Mouse (Mus musculus) ovary, adult 18-20 months (tissue): ENCODE measurements around the gene Cdkn2a.

Source experiments
- DNase-seq: peaks from one replicate; pipeline ENCODE4 v3.0.0; 2022; ENCODE audit warnings: low spot score, mixed read lengths

The Cdkn2a gene

GRCm38 (mm10) chr4:89294486-89295440, at the start of gene Cdkn2a:
TSS of gene Cdkn2a (minus strand) at chr4:89294653.
- DNase-seq, result no peak

- no peak for DNase-seq
Observed at GRCm38 (mm10) chr4:89313461-89313860, 19.0 kb upstream of the Cdkn2a start.

GRCm38 (mm10) chr4:89310491-89311254, 16.2 kb upstream of the Cdkn2a start, which contains the start of gene Cdkn2b:
TSS of gene Cdkn2b (minus strand) at chr4:89311039.
- peak; percentile 87 for DNase-seq

- DNase-seq, result no peak
Observed at GRCm38 (mm10) chr4:89309996-89310395, 15.5 kb upstream of the Cdkn2a start.

GRCm38 (mm10) chr4:89308001-89308400, 13.5 kb upstream of the Cdkn2a start:
- no peak for DNase-seq

- no peak for DNase-seq
Observed at GRCm38 (mm10) chr4:89306798-89307365, 12.4 kb upstream of the Cdkn2a start.

GRCm38 (mm10) chr4:89305691-89306090, 11.2 kb upstream of the Cdkn2a start:
- no peak for DNase-seq

- no peak for DNase-seq
Observed at GRCm38 (mm10) chr4:89303281-89303995, 9.0 kb upstream of the Cdkn2a start.

GRCm38 (mm10) chr4:89302129-89302528, 7.7 kb upstream of the Cdkn2a start:
- no peak for DNase-seq

GRCm38 (mm10) chr4:89299721-89300120, 5.3 kb upstream of the Cdkn2a start:
- DNase-seq, result no peak

GRCm38 (mm10) chr4:89295441-89296220, 1.2 kb upstream of the Cdkn2a start:
- DNase-seq, result no peak

GRCm38 (mm10) chr4:89294091-89294485, 365 bp downstream of the Cdkn2a start:
- DNase-seq, result no peak

- no peak for DNase-seq
Observed at GRCm38 (mm10) chr4:89293516-89293915, 937 bp downstream of the Cdkn2a start.

- no peak for DNase-seq
Observed at GRCm38 (mm10) chr4:89289028-89289427, 5.4 kb downstream of the Cdkn2a start.

- no peak for DNase-seq
Observed at GRCm38 (mm10) chr4:89286566-89286965, 7.9 kb downstream of the Cdkn2a start.

- no peak for DNase-seq
Observed at GRCm38 (mm10) chr4:89285688-89286087, 8.8 kb downstream of the Cdkn2a start.

GRCm38 (mm10) chr4:89282661-89283060, 11.8 kb downstream of the Cdkn2a start:
- no peak for DNase-seq

GRCm38 (mm10) chr4:89282036-89282566, 12.4 kb downstream of the Cdkn2a start:
- DNase-seq, result no peak

GRCm38 (mm10) chr4:89281236-89281635, 13.2 kb downstream of the Cdkn2a start:
- no peak for DNase-seq

GRCm38 (mm10) chr4:89279641-89280040, 14.8 kb downstream of the Cdkn2a start:
- no peak for DNase-seq
